Mouse (Mus musculus): ENCODE data around the gene Slc2a9. TPM values are rescaled to one million over a fixed set of nuclear protein-coding genes. Genes with fewer than 3 reads are reported as not detected.

The Slc2a9 gene
- total and polyA plus RNA-seq, 3 experiments, result 1.3 to 1.6 (median 1.6) TPM

GRCm38 (mm10) chr5:38359716-38360115 is 143.2 kb downstream of the Slc2a9 start:
- no peak for DNase-seq
- intact Hi-C loops (cut with DNase I), result no loop called here
- 64% methylated on average over 2 of the region's 2 CpGs for WGBS
- Histone ChIP-seq H3K9ac (ENCODE audit: low read depth, low read length) (no peak overlapping the region), H3K79me2 (replicated peaks; ENCODE audit: control insufficient read depth, insufficient read depth, low read length) (no peaks in the 10 kb centered on the region), H3K4me3 (no peak overlapping the region), H3K4me1 (ENCODE audit: control insufficient read depth, insufficient read depth, low read length) (no peaks in the 10 kb centered on the region), H3K27me3 (ENCODE audit: control insufficient read depth, insufficient read depth, low read length) (no peaks in the 10 kb centered on the region), H3K27ac (no peak overlapping the region), H3K36me3 (ENCODE audit: control insufficient read depth, insufficient read depth, low read length) (no peaks in the 10 kb centered on the region)
- no peak for TF ChIP-seq CTCF (IDR thresholded peaks at IDR 0.05)
- no peak for TF ChIP-seq EP300 (IDR thresholded peaks at IDR 0.05; ENCODE audit: insufficient read depth, low read depth, low read length)

GRCm38 (mm10) chr5:38356927-38357326 is 146.0 kb downstream of the Slc2a9 start:
- no peak for DNase-seq
- H3K27ac ChIP-seq, result no peak overlapping the region
- intact Hi-C loops (cut with DNase I), result no loop called here
- H3K4me3 ChIP-seq, result no peak overlapping the region
- WGBS, result 74% methylated on average over 3 of the region's 3 CpGs
- no peaks in the 10 kb centered on the region for H3K79me2 ChIP-seq (replicated peaks; ENCODE audit: control insufficient read depth, insufficient read depth, low read length)
- TF ChIP-seq EP300 (IDR thresholded peaks at IDR 0.05; ENCODE audit: insufficient read depth, low read depth, low read length), result no peak
- no peak for TF ChIP-seq CTCF (IDR thresholded peaks at IDR 0.05)
- no peak for TF ChIP-seq POLR2A (IDR thresholded peaks at IDR 0.05; ENCODE audit: insufficient read depth, low read depth, low read length)
- H3K36me3 ChIP-seq (ENCODE audit: control insufficient read depth, insufficient read depth, low read length), result no peaks in the 10 kb centered on the region
- no peaks in the 10 kb centered on the region for H3K27me3 ChIP-seq (ENCODE audit: control insufficient read depth, insufficient read depth, low read length)
- no peaks in the 10 kb centered on the region for H3K4me1 ChIP-seq (ENCODE audit: control insufficient read depth, insufficient read depth, low read length)
- no peak overlapping the region for H3K9ac ChIP-seq (ENCODE audit: low read depth, low read length)

GRCm38 (mm10) chr5:38350351-38350929 is 152.5 kb downstream of the Slc2a9 start:
- H3K79me2 ChIP-seq (replicated peaks; ENCODE audit: control insufficient read depth, insufficient read depth, low read length), result no peaks in the 10 kb centered on the region
- WGBS, result 69% methylated on average over 5 of the region's 5 CpGs
- intact Hi-C loops (cut with DNase I), result no loop called here

GRCm38 (mm10) chr5:38346646-38347432 is 156.1 kb downstream of the Slc2a9 start:
- no peak for DNase-seq
- H3K36me3 ChIP-seq (ENCODE audit: control insufficient read depth, insufficient read depth, low read length), result no peaks in the 10 kb centered on the region
- H3K27ac ChIP-seq, result no peak overlapping the region
- no peak overlapping the region for H3K9ac ChIP-seq (ENCODE audit: low read depth, low read length)
- no peaks in the 10 kb centered on the region for H3K27me3 ChIP-seq (ENCODE audit: control insufficient read depth, insufficient read depth, low read length)
- no peaks in the 10 kb centered on the region for H3K4me1 ChIP-seq (ENCODE audit: control insufficient read depth, insufficient read depth, low read length)
- TF ChIP-seq EP300 (IDR thresholded peaks at IDR 0.05; ENCODE audit: insufficient read depth, low read depth, low read length) (no peak), CTCF (IDR thresholded peaks at IDR 0.05) (no peak), POLR2A (IDR thresholded peaks at IDR 0.05; ENCODE audit: insufficient read depth, low read depth, low read length) (no peak)
- intact Hi-C loops (cut with DNase I), result no loop called here
- H3K4me3 ChIP-seq, result no peak overlapping the region
- WGBS, result 23% methylated on average over 10 of the region's 10 CpGs
- no peaks in the 10 kb centered on the region for H3K79me2 ChIP-seq (replicated peaks; ENCODE audit: control insufficient read depth, insufficient read depth, low read length)

More at GRCm38 (mm10) chr5:38350351-38350929, 152.5 kb downstream of the Slc2a9 start:
- Histone ChIP-seq H3K4me3 (no peak overlapping the region), H3K9ac (ENCODE audit: low read depth, low read length) (no peak overlapping the region), H3K36me3 (ENCODE audit: control insufficient read depth, insufficient read depth, low read length) (no peaks in the 10 kb centered on the region), H3K27me3 (ENCODE audit: control insufficient read depth, insufficient read depth, low read length) (no peaks in the 10 kb centered on the region), H3K27ac (no peak overlapping the region), H3K4me1 (ENCODE audit: control insufficient read depth, insufficient read depth, low read length) (no peaks in the 10 kb centered on the region)
- no peak for DNase-seq
- TF ChIP-seq EP300 (IDR thresholded peaks at IDR 0.05; ENCODE audit: insufficient read depth, low read depth, low read length), result no peak
- TF ChIP-seq CTCF (IDR thresholded peaks at IDR 0.05), result no peak
- no peak for TF ChIP-seq POLR2A (IDR thresholded peaks at IDR 0.05; ENCODE audit: insufficient read depth, low read depth, low read length)

- H3K27me3 ChIP-seq (ENCODE audit: control insufficient read depth, insufficient read depth, low read length), result no peaks in the 10 kb centered on the region
- TF ChIP-seq EP300 (IDR thresholded peaks at IDR 0.05; ENCODE audit: insufficient read depth, low read depth, low read length) (no peak), CTCF (IDR thresholded peaks at IDR 0.05) (no peak), POLR2A (IDR thresholded peaks at IDR 0.05; ENCODE audit: insufficient read depth, low read depth, low read length) (no peak)
Observed at GRCm38 (mm10) chr5:38343101-38343500, 159.8 kb downstream of the Slc2a9 start.

GRCm38 (mm10) chr5:38334582-38334981 is 168.4 kb downstream of the Slc2a9 start:
- 29% methylated on average over 1 of the region's 1 CpGs for WGBS
- H3K27me3 ChIP-seq (ENCODE audit: control insufficient read depth, insufficient read depth, low read length), result no peaks in the 10 kb centered on the region
- no peaks in the 10 kb centered on the region for H3K4me1 ChIP-seq (ENCODE audit: control insufficient read depth, insufficient read depth, low read length)
- H3K27ac ChIP-seq, result no peak overlapping the region
- no peak overlapping the region for H3K9ac ChIP-seq (ENCODE audit: low read depth, low read length)
- no peak for DNase-seq
- no peaks in the 10 kb centered on the region for H3K79me2 ChIP-seq (replicated peaks; ENCODE audit: control insufficient read depth, insufficient read depth, low read length)
- no peaks in the 10 kb centered on the region for H3K36me3 ChIP-seq (ENCODE audit: control insufficient read depth, insufficient read depth, low read length)
- intact Hi-C loops (cut with DNase I), result no loop called here
- H3K4me3 ChIP-seq, result no peak overlapping the region
- no peak for TF ChIP-seq POLR2A (IDR thresholded peaks at IDR 0.05; ENCODE audit: insufficient read depth, low read depth, low read length)
- peak; percentile 41 for TF ChIP-seq CTCF (IDR thresholded peaks at IDR 0.05)

More at GRCm38 (mm10) chr5:38343101-38343500, 159.8 kb downstream of the Slc2a9 start:
- Histone ChIP-seq H3K79me2 (replicated peaks; ENCODE audit: control insufficient read depth, insufficient read depth, low read length) (no peaks in the 10 kb centered on the region), H3K36me3 (ENCODE audit: control insufficient read depth, insufficient read depth, low read length) (no peaks in the 10 kb centered on the region), H3K4me3 (no peak overlapping the region), H3K27ac (no peak overlapping the region), H3K4me1 (ENCODE audit: control insufficient read depth, insufficient read depth, low read length) (no peaks in the 10 kb centered on the region), H3K9ac (ENCODE audit: low read depth, low read length) (no peak overlapping the region)
- no peak for DNase-seq
- WGBS, result 77% methylated on average over 3 of the region's 3 CpGs
- intact Hi-C loops (cut with DNase I), result no loop called here

Data from heart, adult 2 months (tissue).